Mouse (Mus musculus) spleen, adult 2 months (tissue): ENCODE results near the gene Cox20. TPM values are rescaled to one million over a fixed set of nuclear protein-coding genes. Genes with fewer than 3 reads are reported as not detected.

Experiments
- DNase-seq, 2 experiments: peaks; one replicate each; pipeline versions ENCODE4 v3.0.0 to v3.0.0-alpha.2; 2012 to 2021; ENCODE audit warnings: low spot score in 2 of 2, low read depth in 1 of 2
- H3K27ac ChIP-seq: fragments of 200-500 bp; 2 replicates; pipeline ENCODE4 v1.5.1; 2012; ENCODE audit warnings: low read length, inconsistent platforms; ENCODE audit not compliant: insufficient read depth
- H3K27me3 ChIP-seq: fragments of 200-500 bp; 2 replicates; pipeline ENCODE4 v1.6.1; 2012; ENCODE audit warnings: mild to moderate bottlenecking, moderate library complexity, low read length, inconsistent platforms; ENCODE audit not compliant: control insufficient read depth, insufficient read depth
- H3K36me3 ChIP-seq: fragments of 200-500 bp; 2 replicates; pipeline ENCODE4 v1.6.1; 2012; ENCODE audit warnings: mild to moderate bottlenecking, low read length, inconsistent platforms; ENCODE audit not compliant: control insufficient read depth, insufficient read depth
- H3K4me1 ChIP-seq: fragments of 200-500 bp; 2 replicates; pipeline ENCODE4 v1.6.1; 2011; ENCODE audit warnings: inconsistent platforms; ENCODE audit not compliant: control insufficient read depth, insufficient read depth, insufficient read length
- H3K4me3 ChIP-seq: fragments of 200-500 bp; 2 replicates; pipeline ENCODE4 v1.5.1; 2011; ENCODE audit warnings: mild to moderate bottlenecking, inconsistent platforms; ENCODE audit not compliant: insufficient read depth, insufficient read length; ENCODE audit errors: extremely low read depth
- CTCF ChIP-seq: fragments of 200-500 bp; IDR thresholded peaks from 2 replicates; pipeline ENCODE4 v1.5.1; 2011; ENCODE audit warnings: mild to moderate bottlenecking, inconsistent platforms; ENCODE audit not compliant: insufficient read depth, insufficient read length, insufficient replicate concordance; ENCODE audit errors: extremely low read depth
- POLR2A ChIP-seq: fragments of 200-500 bp; IDR thresholded peaks from 2 replicates; pipeline ENCODE4 v1.6.1; 2011; ENCODE audit warnings: low read depth, low read length, inconsistent platforms
- WGBS: fragments of 180-500 bp; shearing (Covaris S2); methylation state at CpG from one replicate; pipeline ENCODE4 v1.1.7; 2018; 5-methylcytosine and 5-hydroxymethylcytosine counted together
- polyA plus RNA-seq: library from polyadenylated mRNA; depleted of rRNA; stranded (reverse); fragments of >200 nt; gene quantifications from 2 replicates; pipeline ENCODE4 v1.2.3, GENCODE M21; 2012

Cox20 gene
- polyA plus RNA-seq, 1 experiment = 4.2 TPM

DNA sequence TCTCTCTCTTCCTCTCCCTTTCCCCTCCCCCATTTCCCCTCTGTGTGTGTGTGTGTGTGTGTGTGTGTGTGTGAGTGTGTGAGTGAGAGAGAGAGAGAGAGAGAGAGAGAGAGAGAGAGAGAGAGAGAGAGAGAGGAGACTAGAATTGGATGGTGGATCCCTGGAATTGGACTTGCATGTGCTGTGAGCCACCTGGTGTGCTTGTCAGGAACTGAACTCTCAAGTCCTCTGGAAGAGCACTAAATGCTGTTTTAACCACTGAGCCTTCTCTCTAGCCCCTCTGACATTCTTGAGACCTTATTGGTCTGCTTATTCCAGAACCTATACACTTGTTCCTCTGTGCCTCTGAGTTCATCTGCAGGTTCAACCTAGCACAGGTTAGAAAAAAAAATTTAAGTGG lies 32.7 kb downstream of the Cox20 start:
- Histone ChIP-seq H3K4me3 (no peak overlapping the region), H3K27me3 (no peaks in the 10 kb centered on the region), H3K27ac (no peak overlapping the region), H3K4me1 (peaks cover 4% of the 10 kb centered on the region; the same call in 1 of the 2 replicates), H3K36me3 (no peaks in the 10 kb centered on the region)
- TF ChIP-seq CTCF = no peak
- no peak for TF ChIP-seq POLR2A
- no peak for DNase-seq

- 75% methylated on average over 3 of the region's 3 CpGs for WGBS
- H3K27me3 ChIP-seq = no peaks in the 10 kb centered on the region
- TF ChIP-seq POLR2A (no peak), CTCF (no peak)
- no peaks in the 10 kb centered on the region for H3K36me3 ChIP-seq
- peaks cover 4% of the 10 kb centered on the region; the same call in 1 of the 2 replicates for H3K4me1 ChIP-seq
- no peak for DNase-seq
- H3K27ac ChIP-seq = no peak overlapping the region
- no peak overlapping the region for H3K4me3 ChIP-seq
Measured at GRCm38 (mm10) chr1:178354576-178354975, 35.6 kb downstream of the Cox20 start.

GRCm38 (mm10) chr1:178357776-178358710 lies 39.1 kb downstream of the Cox20 start:
- 86% methylated on average over 12 of the region's 12 CpGs for WGBS
- TF ChIP-seq CTCF = no peak
- TF ChIP-seq POLR2A = no peak
- H3K4me3 ChIP-seq = no peak overlapping the region
- no peak for DNase-seq
- H3K27me3 ChIP-seq = no peaks in the 10 kb centered on the region
- no peaks in the 10 kb centered on the region for H3K4me1 ChIP-seq
- no peak overlapping the region for H3K27ac ChIP-seq
- H3K36me3 ChIP-seq = no peaks in the 10 kb centered on the region

DNA sequence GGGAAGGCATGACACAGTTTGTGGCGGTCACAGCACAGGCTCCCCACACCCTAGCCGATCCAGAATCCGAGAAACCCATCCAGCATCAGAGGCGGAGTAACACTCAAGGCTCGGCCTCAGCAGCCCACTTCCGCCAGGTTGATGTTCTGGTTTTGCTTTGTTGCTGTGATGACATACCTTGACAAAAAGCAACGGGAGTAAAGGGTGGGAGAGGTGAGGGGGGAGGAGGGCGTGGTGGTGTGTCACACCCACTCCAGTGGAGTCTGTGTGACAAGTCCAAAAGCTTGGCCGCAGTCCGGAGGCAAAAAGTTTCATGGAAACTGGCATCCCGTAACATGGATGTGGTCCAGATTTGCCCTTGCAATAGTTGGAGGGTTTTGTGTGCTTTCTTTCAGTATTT lies 41.3 kb downstream of the Cox20 start:
- no peak for DNase-seq
- no peak overlapping the region for H3K4me3 ChIP-seq

GRCm38 (mm10) chr1:178360702-178361101 lies 41.8 kb downstream of the Cox20 start:
- TF ChIP-seq POLR2A = no peak
- TF ChIP-seq CTCF = no peak
- H3K36me3 ChIP-seq = no peaks in the 10 kb centered on the region
- no peak for DNase-seq
- no peak overlapping the region for H3K4me3 ChIP-seq
- H3K27me3 ChIP-seq = no peaks in the 10 kb centered on the region
- H3K27ac ChIP-seq = no peak overlapping the region
- H3K4me1 ChIP-seq = no peaks in the 10 kb centered on the region
- WGBS = 70% methylated on average over 2 of the region's 2 CpGs

More for the DNA sequence above, 41.3 kb downstream of the Cox20 start:
- no peaks in the 10 kb centered on the region for H3K36me3 ChIP-seq
- no peak overlapping the region for H3K27ac ChIP-seq
- WGBS = 85% methylated on average over 11 of the region's 11 CpGs
- TF ChIP-seq CTCF (no peak), POLR2A (no peak)
- no peaks in the 10 kb centered on the region for H3K27me3 ChIP-seq
- no peaks in the 10 kb centered on the region for H3K4me1 ChIP-seq

GRCm38 (mm10) chr1:178365171-178365570 lies 46.2 kb downstream of the Cox20 start:
- no peaks in the 10 kb centered on the region for H3K36me3 ChIP-seq
- H3K4me3 ChIP-seq = no peak overlapping the region
- TF ChIP-seq POLR2A (no peak), CTCF (no peak)
- 94% methylated on average over 6 of the region's 6 CpGs for WGBS
- DNase-seq = no peak
- H3K27me3 ChIP-seq = no peaks in the 10 kb centered on the region
- peaks cover 3% of the 10 kb centered on the region; the same call in 1 of the 2 replicates for H3K4me1 ChIP-seq
- H3K27ac ChIP-seq = no peak overlapping the region

GRCm38 (mm10) chr1:178368121-178368520 lies 49.2 kb downstream of the Cox20 start:
- no peak overlapping the region for H3K4me3 ChIP-seq
- H3K27me3 ChIP-seq = no peaks in the 10 kb centered on the region
- H3K27ac ChIP-seq = no peak overlapping the region; the same call in 1 of the 2 replicates
- no peak for DNase-seq
- WGBS = 88% methylated on average over 6 of the region's 6 CpGs
- no peaks in the 10 kb centered on the region for H3K36me3 ChIP-seq
- TF ChIP-seq CTCF (no peak), POLR2A (no peak)
- H3K4me1 ChIP-seq = peaks cover 3% of the 10 kb centered on the region; the same call in 1 of the 2 replicates
